Mouse (Mus musculus) embryo, embryonic 11.5 days (tissue): Measurements from ENCODE around the gene Cyp3a13.
A peak's percentile ranks its signal among the peaks of the same experiment; 100 is the strongest.
"Not testable (repeated sequence)": the region's sequence is repeated elsewhere in the genome, so short reads cannot be mapped to it uniquely, and the experiment has no call there.

Experiments
- DNase-seq: peaks from one replicate; pipeline ENCODE4 v3.0.0-alpha.2; 2012; ENCODE audit warnings: low read depth, low spot score

The Cyp3a13 gene

DNA sequence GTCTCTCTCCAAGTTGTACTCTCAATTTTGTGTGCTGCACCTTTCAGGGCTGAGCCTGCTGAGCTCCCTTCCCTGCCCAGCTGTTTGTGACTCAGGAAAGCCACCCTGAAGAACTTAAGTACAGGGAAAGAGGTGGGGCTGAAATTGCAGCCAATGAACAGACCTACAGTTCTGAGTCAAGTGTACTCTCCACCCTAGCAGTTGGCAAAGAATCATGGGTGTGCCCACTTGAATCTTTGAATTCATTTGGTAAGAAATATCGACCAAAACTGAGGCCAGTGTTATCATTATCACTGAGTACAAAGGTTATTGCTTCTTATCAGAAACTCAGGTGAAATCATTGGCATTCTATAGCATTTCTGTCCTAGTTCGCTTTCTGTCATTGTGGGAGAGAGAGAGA lies at the start of gene Cyp3a13:
Cyp3a13 (minus strand) TSS at position 88 of the 400 bp plus-strand sequence.
- DNase-seq = no peak

DNA sequence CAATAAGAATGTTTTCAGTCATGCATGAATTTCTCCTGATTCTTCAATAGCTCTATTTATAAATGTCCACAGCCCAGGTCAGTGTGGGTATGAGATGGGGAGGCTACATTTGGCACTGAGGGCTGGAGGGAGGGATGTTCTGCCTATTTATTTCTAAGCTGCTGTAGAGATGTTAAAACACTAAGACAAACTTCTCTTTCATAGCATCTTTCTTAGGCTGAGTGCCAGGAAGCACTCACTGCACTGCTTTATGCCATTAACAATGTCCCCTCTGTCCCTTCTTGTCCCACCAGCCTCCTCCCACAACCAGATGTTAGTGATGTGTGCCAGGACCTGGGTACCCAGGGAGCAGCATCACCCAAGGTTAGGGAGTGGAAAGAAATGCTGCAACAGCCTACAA lies 45.1 kb upstream of the Cyp3a13 start:
- DNase-seq = no peak

DNA sequence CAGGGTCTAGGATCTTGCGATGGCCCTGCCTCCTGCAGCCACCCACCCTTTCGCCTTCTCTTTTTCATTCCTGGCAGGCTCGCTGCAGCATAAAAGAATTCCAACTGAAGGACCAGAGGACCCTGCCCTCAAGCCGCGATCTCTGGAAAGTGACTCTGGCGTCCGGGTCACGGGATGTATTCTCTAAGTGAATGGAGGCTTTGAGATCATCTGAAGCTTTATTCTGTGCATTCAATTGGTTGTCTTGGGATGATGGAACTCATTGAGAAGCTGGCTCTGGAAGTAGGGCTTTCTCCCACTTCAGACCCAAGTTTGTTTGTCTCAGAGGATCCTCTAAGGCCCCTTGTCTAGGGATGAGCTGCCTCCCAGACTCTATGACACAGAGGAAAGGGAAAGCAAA lies 41.5 kb upstream of the Cyp3a13 start, which contains the start of gene Gjc3:
Gjc3 (minus strand) TSS at position 154 of the 400 bp plus-strand sequence.
- no peak for DNase-seq

DNA sequence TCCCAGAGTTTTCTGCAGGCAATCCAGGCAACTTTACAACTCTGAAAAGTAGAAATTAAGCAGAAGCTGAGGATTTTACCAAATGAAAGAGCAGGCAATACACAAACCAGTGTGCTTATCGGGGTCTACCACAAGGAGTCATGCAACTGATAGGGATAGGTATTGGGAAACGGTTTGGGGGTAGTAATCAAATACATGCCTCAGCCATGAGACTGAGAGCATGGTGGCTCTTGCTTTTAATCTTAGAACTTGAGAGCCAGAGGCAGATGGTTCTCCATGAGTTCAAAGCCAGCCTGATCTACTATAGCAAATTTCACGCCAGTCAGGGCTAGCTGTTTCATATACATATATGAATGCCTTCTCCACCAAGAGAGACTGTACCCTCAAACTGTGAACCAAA lies 35.0 kb upstream of the Cyp3a13 start:
- no peak for DNase-seq

DNA sequence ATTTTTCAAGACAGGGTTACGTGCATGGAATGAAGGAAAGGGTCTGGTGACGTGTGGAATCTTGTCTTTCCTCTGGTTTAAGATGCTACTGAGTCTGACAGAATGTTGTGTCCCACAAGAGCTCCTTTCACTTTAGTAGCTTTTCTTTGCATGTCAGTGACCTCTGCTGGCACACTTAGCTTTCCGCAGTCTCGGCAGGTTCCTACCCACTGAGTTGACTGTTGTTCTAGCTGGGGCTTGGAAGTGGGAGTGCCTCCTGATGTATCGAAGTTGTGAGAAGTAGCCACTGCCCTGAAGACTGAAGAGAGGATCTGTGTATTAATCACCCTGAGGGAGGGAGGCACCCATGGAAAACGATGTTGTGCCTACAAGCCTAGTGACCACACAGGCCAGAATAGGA lies 29.8 kb upstream of the Cyp3a13 start:
- DNase-seq = no peak

DNA sequence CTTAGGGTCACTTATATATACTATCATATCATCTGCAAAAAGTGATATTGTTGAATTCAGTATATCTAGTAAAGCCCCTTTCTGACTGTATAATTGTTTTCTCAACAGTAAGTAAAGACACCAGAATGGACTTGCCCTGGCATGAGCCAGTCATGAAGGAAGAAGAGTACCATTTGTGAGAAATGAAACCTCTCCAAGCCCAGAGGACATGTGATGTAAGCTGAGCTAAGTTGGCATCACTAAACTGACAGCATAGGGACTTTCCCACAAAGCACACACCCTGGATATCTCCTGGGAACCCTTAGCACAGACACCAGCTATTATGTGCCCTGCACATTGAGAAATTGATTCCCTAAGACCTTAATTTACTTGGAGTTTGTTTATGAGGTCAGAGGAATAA lies 25.9 kb upstream of the Cyp3a13 start:
- no peak for DNase-seq

DNA sequence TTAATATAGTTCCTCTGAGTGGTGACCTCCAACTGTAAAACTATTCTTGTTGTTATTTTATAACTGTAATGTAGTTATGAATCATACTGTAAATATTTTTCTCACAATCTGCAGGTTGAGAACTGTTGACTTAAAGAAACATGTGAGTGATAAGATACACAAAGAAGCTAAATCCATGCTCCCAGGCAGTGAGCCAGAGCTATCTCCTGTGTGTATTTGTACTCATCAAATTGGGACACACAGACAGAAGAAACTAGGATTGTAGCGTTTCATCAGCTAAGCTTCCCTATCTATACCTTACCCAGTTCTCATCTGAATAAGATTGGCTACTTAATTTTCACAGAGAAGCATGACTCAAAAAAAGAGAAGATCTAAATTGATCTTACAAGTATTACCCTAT lies 21.7 kb upstream of the Cyp3a13 start:
- DNase-seq = no peak

DNA sequence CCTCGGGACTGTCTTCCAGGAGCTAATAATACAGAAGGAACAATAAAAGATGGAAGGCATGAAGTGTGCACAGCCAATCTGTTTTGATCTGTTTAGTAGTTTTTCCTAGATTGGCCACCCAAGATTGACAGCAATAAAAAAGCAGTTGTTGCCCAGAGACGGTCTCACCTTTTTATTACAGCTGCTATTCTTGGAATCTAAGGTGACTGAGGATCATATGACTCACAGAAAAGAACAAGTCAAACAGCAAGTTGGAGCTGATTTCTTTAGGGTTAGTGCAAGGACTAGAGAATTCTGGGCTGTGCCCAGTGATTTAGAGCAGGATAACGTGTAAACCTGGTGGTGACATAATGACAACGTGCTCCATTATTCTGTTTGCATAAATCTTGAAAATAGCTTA lies 19.5 kb upstream of the Cyp3a13 start:
- no peak for DNase-seq

DNA sequence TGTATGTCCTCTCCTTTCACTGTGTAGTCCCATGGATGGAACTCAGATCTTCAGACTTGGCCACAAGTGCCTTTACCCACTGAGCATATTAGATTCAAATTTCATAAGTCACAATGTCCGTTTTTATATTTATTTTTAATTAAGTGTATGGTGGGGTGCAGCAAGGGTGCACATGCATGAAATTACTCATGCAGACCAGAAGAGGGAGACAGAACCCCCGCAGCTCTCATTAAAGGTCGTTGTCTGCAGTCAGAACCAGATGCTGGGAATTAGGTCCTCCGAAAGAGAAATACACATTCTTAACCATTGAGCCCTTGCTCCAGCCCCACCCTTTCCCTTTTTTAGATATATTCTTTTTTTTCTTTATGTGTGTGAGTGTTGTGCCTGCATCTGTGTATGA lies 15.8 kb upstream of the Cyp3a13 start:
- DNase-seq = no peak

DNA sequence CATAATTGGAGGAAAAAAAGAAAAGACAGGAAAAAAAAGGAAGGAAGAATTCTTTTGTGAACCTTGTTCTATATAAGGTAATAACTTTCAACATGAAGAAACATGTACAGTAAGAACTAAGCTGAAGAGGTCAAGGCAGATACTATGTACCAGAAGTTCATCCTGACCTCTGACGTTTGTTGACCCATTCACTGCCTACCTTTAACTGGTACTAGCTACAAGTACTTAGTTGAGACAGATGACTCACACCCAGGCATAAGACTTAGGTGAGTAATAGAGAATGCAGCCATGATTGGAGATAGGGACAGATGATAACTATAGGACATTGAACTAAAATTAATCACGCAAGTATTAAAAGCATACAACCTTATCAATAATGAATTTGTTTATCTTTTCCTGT lies 15.1 kb upstream of the Cyp3a13 start:
- DNase-seq = no peak

DNA sequence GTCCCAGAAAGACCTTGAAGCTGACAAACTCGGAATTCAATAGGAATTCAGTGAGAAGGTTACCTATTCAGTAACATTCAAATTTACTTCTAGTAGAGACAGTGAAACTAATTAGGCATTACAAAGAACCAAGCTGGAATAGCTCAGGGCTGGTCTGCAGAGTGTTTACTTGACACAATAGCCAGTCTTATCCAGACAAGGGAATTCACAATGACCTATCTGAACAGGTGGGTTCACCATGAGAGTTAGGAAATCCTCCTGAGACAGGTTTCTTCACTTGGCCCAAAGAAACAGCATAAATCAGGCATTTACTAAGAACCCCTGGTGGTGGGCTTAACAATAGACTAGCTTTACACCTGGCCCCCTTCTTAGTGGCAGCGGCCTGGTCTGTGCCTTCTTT lies 12.5 kb upstream of the Cyp3a13 start:
- DNase-seq = not testable (repeated sequence)

DNA sequence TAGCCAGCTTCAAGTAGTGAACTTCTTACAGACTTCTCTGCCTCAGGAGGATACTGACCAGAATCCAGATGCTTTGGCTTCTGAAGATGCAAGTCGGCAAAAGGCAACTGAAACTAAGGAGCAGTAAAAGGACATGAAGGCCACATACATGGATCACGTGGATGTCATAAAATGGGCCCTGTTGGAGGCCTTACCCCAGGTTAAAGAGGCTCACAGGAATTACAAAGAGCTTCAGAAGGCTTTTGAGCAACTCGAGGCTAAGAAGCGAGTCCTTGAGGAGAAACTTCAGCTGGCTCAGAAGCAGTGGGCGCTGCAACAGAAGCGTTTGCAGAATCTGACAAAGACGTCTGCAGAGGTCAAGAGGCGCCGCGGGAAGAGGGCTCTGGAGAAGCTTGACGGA lies 7.0 kb upstream of the Cyp3a13 start:
- DNase-seq = no peak

DNA sequence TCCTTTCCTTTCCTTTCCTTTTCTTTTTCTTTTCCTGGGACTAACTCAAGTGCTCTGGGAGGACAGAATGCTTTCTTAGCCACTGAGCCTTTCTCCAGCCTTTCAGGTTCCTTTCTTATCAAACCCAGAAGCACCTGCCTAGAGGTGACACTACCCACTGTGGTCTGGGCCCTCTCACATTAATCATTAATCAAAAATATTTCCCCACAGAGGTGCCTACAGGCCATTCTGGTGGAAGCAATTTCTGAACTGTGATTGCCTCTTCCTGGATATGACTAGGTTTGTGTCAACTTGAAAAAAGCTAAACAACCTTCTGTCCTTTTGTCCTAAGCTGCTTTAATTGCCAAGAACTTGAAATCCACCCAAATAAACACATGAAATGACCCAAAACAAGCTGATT lies 752 bp upstream of the Cyp3a13 start:
- DNase-seq = no peak

DNA sequence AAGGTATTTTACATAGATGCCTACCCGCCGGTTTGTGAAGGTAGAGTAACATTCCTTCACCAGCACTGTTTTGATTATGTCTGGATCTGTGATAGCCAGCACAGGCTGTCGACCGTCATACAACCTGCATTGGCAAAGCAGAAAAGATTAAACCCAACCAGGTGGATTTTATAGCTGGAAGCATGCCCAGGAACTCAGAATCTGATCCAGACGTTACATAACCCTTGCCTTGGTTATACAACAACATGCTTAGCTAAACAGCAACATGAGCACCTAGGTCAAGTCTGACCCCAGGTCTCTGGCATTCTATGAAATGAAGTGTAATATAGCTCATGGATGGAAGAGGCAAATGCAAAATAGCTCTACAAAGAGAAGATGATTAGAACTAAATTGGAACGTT lies 5.9 kb downstream of the Cyp3a13 start:
- no peak for DNase-seq

DNA sequence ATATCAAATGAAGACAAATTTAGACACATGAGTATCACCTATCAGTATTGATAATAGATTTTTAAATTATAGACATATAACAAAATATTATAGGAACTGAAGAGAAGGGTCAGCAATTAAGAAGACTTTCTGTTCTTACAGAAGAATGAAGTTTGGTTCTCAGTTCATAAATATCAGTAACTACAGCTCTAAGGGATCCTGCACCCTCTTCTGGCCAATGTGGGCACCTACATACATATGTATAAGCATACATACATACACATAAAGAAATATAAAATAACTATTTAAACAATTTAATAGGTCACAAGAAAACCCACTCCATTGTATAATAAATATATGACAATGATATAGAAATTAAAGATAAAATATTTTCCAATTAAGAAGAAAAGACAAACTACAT lies 6.9 kb downstream of the Cyp3a13 start:
- DNase-seq = no peak

DNA sequence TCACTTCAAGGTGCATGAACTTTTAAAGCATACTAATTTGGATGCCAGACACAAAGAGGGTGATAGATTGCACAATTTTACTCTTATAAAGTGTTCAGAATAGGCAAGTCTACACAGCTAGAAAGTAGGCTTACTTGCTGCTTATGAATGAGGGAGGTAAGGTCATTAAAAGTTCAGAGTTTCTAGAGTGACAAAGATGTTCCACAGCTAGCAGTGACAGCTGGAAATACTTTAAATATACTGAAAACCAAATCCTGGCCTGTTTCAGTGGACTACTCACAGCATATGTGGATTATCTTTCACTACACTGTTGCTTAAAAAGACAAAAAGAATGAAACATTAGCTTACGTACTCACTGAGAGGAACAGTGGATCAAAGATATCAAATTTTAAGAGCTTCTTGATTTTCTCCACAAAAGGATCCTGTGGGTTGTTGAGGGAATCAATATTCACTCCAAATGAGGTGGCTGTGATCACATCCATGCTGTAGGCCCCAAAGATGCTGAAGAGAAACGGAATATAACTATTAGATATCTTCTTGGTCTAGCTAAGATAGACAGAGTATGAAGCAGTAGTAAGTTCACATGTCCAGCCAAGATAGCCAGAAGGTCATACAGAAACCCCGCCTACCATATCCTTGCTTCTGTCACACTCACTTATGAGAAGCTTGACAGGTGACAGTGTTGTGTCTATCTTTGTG lies 11.7 kb downstream of the Cyp3a13 start:
- no peak for DNase-seq

DNA sequence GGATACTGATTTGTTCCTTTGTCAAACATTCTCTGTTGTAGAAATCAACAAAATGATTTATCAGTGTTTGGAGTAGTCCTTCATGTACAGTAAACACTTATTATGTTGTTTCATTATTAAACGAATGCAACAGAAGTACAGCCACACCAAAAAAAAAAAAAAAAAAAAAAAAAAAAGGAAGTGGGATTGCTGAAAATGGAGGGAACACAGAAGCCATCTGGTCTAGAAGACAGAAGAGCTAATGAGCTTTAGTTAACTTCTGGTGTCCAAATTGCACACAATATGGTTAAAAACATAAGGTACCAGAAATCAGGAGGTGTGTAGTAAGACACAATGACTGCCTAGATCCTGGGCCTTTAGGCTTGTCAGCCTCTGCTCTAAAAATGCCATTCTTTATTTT lies 23.6 kb downstream of the Cyp3a13 start:
- DNase-seq = no peak

DNA sequence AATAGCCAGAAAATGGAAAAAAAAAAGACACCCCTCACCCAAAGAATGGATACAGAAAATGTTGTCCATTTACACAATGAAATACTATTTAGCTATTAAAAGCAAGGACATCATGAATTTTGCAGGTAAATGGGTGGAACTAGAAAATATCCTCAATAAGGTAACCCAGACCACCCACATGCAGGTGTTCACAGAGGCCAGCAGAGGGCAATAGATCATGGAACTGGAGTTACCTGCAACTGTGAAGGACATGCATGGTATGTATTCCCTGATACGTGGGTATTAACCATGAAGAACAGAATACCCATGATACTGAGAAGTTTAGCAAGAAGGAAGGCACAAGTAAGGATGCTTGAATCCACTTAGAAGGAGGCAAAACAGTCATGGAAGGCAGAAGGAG lies 28.5 kb downstream of the Cyp3a13 start:
- no peak for DNase-seq

DNA sequence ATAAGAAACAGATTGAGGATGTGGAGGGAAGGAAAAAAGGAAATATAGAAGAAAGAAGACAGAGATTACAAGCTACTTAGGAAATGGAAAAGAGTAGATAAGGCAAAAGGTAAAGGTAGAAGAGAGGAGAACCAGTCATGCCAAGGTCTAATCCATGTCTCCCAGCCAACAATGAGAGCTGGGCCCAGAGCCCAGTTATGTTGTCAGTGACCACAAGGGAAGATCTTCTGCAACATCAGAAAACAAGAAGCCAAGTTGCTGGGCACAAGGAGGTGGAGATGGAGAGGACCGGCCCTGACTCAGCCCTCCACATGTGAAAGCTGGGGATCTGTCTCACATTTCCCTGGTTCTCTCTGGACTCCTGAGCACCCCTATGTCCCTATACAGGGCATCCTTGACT lies 33.8 kb downstream of the Cyp3a13 start:
- no peak for DNase-seq

DNA sequence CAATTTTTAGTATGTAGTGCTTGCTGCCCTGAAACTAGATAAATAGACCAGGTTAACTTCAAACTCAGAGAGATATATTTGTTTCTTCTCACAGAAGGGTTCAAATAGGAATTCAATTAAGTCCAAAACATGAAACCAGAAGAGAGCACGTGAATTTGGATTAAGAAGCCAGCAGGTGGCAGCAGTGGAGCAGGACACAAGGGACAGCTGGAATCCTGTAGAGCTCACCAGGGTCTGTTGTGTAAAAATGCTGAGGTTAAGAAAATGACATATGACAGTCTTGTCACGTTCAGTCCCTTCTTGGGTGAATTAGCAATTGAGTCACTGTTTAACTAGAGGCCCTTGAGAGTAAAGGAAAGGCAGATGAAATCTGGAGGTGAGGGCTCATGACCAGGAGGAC lies 35.5 kb downstream of the Cyp3a13 start:
- peak; percentile 43 for DNase-seq

DNA sequence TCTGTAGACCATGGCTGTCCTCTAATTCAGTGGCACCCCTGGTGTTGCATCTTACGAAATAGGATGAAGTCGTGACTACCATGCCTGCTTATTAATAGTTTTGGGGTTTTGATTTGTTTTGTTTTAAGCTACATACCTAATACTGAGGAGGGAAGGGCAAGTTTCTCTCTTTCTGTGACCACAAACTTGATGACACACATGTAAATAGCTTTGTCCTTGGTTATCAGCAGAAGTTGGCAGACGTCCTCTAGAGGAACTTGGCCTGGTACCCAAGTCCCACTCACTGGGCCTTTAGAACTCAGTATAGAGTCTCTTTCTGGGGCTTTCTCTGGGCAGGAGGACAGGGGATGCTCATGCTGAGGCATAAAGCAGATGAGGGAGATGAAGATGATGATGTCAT lies 38.1 kb downstream of the Cyp3a13 start:
- no peak for DNase-seq

DNA sequence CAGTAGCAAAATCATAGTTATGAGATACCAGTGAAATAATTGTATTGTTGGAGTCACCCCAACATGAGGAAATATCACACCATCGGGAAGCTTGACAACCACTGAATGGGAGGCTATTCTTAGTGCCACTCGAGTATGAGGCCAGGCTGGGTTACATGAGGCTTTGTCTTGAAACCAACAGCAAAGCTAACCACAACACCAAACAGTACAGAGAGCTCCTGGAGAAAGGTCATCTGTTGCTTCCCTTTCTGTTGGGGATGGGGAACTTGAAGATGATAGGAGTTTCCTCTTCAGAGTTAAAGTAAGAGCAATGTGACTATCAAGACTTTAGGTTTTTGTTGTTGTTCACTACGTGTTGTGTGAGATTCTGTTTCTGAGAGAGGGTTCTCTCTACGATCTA lies 38.5 kb downstream of the Cyp3a13 start:
- no peak for DNase-seq

DNA sequence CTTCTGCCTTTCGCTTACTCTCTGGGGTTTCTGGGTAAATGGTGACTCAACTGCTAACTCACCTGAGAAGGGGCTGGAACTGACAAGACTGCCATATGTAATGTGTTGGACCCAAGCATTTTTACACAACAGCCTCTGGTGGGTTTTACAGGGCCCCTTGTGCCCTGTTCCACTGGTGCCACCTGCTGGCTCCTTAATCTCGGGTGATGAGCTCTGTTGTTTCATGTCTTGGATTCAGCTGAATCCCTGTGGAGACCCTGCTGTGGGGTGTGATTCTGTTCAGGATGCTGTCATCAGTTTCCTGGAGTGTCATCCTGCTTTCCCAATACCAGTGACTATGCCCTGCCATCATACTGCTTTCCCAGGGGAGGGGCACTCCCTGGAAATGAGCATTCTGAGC lies 43.6 kb downstream of the Cyp3a13 start:
- DNase-seq = peak; percentile 7

DNA sequence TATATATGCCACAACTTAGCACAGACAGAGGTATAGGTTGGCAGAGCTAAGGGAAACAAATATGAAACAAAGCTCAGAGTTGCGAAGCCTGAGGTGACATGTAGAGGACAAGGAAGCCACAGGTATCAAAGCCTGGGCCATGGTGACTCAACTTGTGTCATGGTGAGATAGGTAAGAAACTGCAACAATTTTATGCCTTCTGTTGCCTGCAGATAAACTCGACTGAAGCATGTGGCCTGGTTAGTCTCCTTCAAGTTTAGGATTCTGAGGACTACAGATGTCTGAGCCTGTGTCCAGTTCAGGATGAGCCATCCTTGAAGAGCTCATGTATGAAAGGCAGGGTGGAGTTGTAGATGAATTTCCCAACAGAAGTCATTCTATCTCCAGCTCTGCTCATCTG lies 46.4 kb downstream of the Cyp3a13 start:
- no peak for DNase-seq
